Mouse (Mus musculus) olfactory bulb, adult 2 months (tissue): ENCODE measurements around the gene Atg4a.

Experiments used
- CTCF ChIP-seq: fragments of 200-500 bp; IDR thresholded peaks from 2 replicates; pipeline ENCODE4 v1.5.1; 2012; ENCODE audit warnings: low read depth, mild to moderate bottlenecking, low read length, moderate library complexity; ENCODE audit not compliant: insufficient read depth
- POLR2A ChIP-seq: fragments of 200-500 bp; IDR thresholded peaks from 2 replicates; pipeline ENCODE4 v1.6.1; 2012; ENCODE audit warnings: mild to moderate bottlenecking, low read depth, low read length, moderate library complexity; ENCODE audit not compliant: insufficient read depth

DNA sequence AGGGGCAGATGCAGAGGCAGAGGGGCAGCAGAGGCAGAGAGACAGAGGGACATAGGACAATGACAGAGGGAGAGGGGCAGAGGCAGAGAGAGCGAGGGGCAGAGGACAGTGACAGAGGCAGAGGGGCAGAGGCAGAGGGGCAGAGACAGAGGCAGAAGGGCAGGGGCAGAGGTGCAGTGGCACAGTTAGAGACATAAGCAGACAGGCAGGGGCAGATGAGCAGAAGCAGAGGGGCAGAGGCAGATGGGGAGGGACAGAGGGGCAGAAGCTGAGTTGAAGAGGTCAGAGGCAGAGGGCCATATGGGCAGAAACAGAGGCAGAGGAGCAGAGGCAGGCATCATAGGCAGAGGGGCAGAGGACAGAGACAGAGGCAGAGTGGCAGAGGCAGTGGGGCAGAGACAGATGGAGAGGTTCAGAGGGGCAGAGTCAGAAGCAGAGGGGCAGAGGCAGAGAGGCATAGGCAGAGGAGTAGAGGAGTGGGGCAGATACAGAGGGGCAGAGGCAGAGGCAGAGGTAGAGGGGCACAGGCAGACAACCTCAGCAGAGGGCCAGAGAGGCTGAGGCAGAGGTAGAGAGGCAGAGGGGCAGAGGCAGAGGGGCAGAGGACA, 40.3 kb downstream of the Atg4a start:
- TF ChIP-seq CTCF (no peak), POLR2A (no peak)
